Mouse (Mus musculus) forebrain, postnatal 0 days (tissue): ENCODE results near the gene Trove2. TPM values are rescaled to one million over a fixed set of nuclear protein-coding genes. Genes with fewer than 3 reads are reported as not detected.

Source experiments
- ATAC-seq: fragments of 200-750 bp; cut with Nextera tagmentation; 2 replicates; pipeline ENCODE4 v1.8.0; 2017; ENCODE audit warnings: mild to moderate bottlenecking, moderate library complexity
- DNase-seq: peaks from one replicate; pipeline ENCODE4 v3.0.0-alpha.2; 2015
- H3K27ac ChIP-seq: fragments of 300-500 bp; sonication (generic); 2 replicates; pipeline ENCODE4 v1.5.1; 2014; ENCODE audit warnings: low read depth, mild to moderate bottlenecking, antibody characterized with exemption, low read length, moderate library complexity, mixed read lengths
- H3K27me3 ChIP-seq: fragments of 300-500 bp; sonication (generic); 2 replicates; pipeline ENCODE4 v1.6.1; 2014; ENCODE audit warnings: mild to moderate bottlenecking, low read length, mixed read lengths; ENCODE audit not compliant: insufficient read depth
- H3K36me3 ChIP-seq: fragments of 300-500 bp; sonication (generic); 2 replicates; pipeline ENCODE4 v1.6.1; 2014; ENCODE audit warnings: mild to moderate bottlenecking, moderate library complexity; ENCODE audit not compliant: insufficient read depth
- H3K4me1 ChIP-seq: fragments of 300-500 bp; sonication (generic); 2 replicates; pipeline ENCODE4 v1.6.1; 2014; ENCODE audit warnings: antibody characterized with exemption; ENCODE audit not compliant: insufficient read depth
- H3K4me2 ChIP-seq: fragments of 300-500 bp; sonication (generic); 2 replicates; pipeline ENCODE4 v1.6.1; 2014; ENCODE audit warnings: low read depth, mild to moderate bottlenecking, moderate library complexity
- H3K4me3 ChIP-seq: fragments of 300-500 bp; sonication (generic); 2 replicates; pipeline ENCODE4 v1.5.1; 2014; ENCODE audit warnings: low read depth, low read length, mixed read lengths
- H3K9ac ChIP-seq: fragments of 300-500 bp; sonication (generic); 2 replicates; pipeline ENCODE4 v1.6.1; 2014; ENCODE audit warnings: mild to moderate bottlenecking
- H3K9me3 ChIP-seq: fragments of 300-500 bp; sonication (generic); 2 replicates; pipeline ENCODE4 v1.6.1; 2016; ENCODE audit warnings: low read length
- CTCF ChIP-seq: sonication (generic); IDR thresholded peaks from 2 replicates; pipeline ENCODE4 v1.5.1; 2016; ENCODE audit warnings: antibody characterized with exemption, control low read depth, low read depth
- WGBS: fragments of 180-500 bp; shearing (Covaris S2); extraction: QIAGEN DNeasy Blood & Tissue Kit; methylation state at CpG from one replicate; pipeline ENCODE4 v1.1.7; 2014; 5-methylcytosine and 5-hydroxymethylcytosine counted together
- polyA plus RNA-seq: library from polyadenylated mRNA; unstranded; fragments of >200 nt; fragmentation: Nextera tagmentation; extraction: Ambion mirVana; gene quantifications from 2 replicates; pipeline ENCODE4 v1.2.1, GENCODE M21; 2015
- total RNA-seq: library from RNA; depleted of rRNA; stranded (reverse); fragments of >200 nt; gene quantifications from 2 replicates; pipeline ENCODE4 v1.2.3, GENCODE M21; 2014

Trove2 gene
- total and polyA plus RNA-seq, 2 experiments from 2014 or later: 31.4 to 59.6 TPM

DNA sequence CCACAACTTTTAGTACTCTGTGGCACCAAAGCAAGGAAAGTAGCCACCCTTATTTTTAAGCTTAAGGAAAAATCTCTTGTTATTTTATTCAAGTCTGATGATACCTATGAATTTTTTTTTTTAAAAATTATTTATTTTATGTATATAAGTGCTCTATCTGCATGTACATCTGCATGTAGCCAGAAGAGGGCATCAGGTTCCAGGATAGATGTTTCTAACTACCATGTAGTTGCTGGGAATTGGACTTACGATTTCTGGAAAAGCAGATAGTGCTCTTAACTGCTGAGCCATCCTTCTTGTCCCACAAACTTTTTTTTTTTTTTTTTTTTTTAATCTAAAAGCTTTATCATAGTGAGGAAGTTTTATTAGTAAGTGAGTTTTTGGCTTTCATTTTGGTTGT is 12.4 kb downstream of the Trove2 start:
- no peak for ATAC-seq
- Histone ChIP-seq H3K9ac (no peak overlapping the region), H3K4me3 (no peak overlapping the region), H3K9me3 (no peaks in the 10 kb centered on the region), H3K36me3 (peaks cover 52% of the 10 kb centered on the region), H3K27ac (no peak overlapping the region), H3K4me2 (no peak overlapping the region), H3K4me1 (no peaks in the 10 kb centered on the region), H3K27me3 (no peaks in the 10 kb centered on the region)
- peak; percentile 48 for TF ChIP-seq CTCF
- 61% methylated on average over 1 of the region's 1 CpGs for WGBS
- no peak for DNase-seq

DNA sequence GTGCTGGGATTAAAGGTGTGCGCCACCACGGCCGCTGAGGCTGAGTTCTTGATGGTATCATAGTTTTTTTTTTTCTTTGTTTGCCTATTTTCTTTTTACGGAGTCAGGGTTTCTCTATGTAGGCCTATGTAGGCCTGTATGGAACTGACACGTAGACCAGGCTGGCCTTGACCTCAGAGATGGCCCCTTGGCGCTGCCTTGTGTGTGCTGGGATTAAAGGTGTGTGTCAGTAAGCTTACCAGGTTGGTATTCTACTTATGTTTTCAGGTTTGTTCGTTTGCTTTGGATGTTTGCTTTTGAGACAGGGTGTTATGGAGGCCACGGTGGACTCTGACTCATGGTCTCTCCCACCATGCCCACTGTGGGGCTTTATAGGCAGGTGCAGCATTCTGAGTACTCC is 14.7 kb downstream of the Trove2 start:
- no peak overlapping the region for H3K4me3 ChIP-seq
- H3K9ac ChIP-seq: no peak overlapping the region
- H3K4me1 ChIP-seq: no peaks in the 10 kb centered on the region
- ATAC-seq (no peak), DNase-seq (no peak)
- no peak for TF ChIP-seq CTCF
- H3K36me3 ChIP-seq: peaks cover 68% of the 10 kb centered on the region
- 96% methylated on average over 8 of the region's 8 CpGs for WGBS
- H3K4me2 ChIP-seq: no peak overlapping the region
- no peak overlapping the region for H3K27ac ChIP-seq
- no peaks in the 10 kb centered on the region for H3K9me3 ChIP-seq
- no peaks in the 10 kb centered on the region for H3K27me3 ChIP-seq

DNA sequence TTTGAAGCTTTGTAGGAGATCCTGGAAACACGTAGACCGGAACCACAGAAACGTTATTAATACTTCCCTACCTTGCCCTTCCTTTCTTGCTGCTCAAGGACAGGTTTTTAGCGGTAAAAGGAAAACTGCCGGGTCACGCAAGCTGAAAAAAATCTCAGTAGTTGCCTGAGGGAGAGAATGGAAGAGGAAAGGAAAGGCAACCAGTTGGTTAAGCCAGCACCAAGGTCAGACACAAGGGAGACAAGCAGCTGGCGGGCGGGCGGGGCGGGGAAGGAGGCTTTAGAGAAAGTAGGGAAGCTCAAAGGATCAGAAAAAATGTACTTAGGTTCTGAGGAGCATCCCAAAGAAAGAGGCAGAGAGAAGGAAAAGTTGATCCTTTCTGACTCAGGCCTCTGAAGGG is 31.0 kb downstream of the Trove2 start:
- H3K27ac ChIP-seq: no peak overlapping the region
- peaks cover 54% of the 10 kb centered on the region for H3K36me3 ChIP-seq
- ATAC-seq: no peak

DNA sequence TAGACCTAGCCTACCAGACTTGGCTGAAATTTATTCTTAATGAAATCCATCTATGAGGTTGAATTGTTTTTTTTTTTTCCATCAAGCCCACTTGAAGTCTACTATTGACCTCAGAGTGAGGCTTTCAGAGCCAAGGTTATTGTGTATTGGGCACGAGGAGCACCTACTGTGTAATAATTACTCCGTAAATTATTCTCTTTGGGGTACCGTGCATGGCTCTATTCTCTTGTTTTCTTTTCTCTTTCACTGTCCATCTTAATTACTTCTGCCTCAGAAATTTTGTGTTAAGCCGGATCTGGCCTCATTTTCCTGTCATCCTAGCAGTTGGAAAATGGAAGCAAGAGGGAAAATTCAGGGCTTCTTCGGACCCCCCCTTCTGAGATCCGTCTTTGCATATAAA is 34.7 kb downstream of the Trove2 start:
- TF ChIP-seq CTCF: no peak
- peaks cover 35% of the 10 kb centered on the region for H3K36me3 ChIP-seq
- H3K4me2 ChIP-seq: no peak overlapping the region
- WGBS: 14% methylated on average over 6 of the region's 6 CpGs
- H3K27ac ChIP-seq: no peak overlapping the region
- ATAC-seq: no peak
- H3K4me1 ChIP-seq: 0 out of 2 replicates have a peak, but pooled peaks cover 5% of the 10 kb centered on the region
- H3K9ac ChIP-seq: no peak overlapping the region
- no peaks in the 10 kb centered on the region for H3K27me3 ChIP-seq
- no peak for DNase-seq
- no peaks in the 10 kb centered on the region for H3K9me3 ChIP-seq
- no peak overlapping the region for H3K4me3 ChIP-seq

More for the DNA sequence above, 31.0 kb downstream of the Trove2 start:
- Histone ChIP-seq H3K9me3 (no peaks in the 10 kb centered on the region), H3K4me3 (no peak overlapping the region), H3K27me3 (no peaks in the 10 kb centered on the region), H3K9ac (no peak overlapping the region), H3K4me2 (no peak overlapping the region), H3K4me1 (0 out of 2 replicates have a peak, but pooled peaks cover 5% of the 10 kb centered on the region)
- no peak for DNase-seq
- 93% methylated on average over 10 of the region's 10 CpGs for WGBS
- no peak for TF ChIP-seq CTCF

DNA sequence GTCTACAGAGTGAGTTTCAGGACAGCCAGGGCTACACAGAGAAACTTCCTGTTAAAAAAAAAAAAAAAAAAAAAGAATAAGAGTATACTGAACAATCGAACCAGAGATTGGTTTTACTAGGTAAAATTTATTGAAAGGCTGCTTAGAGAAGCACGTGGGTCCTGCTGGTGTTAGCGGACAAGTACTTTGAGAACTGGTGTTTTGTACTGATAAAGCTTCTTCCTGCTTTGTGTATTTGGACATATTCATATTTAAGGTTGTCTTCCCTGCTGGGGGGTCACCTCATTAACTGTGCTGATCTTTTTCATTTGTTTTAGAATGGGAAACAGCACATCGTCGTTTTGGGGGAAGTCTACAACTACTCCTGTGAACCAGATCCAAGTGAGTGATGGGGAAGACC is 35.5 kb downstream of the Trove2 start:
- Histone ChIP-seq H3K9me3 (no peaks in the 10 kb centered on the region), H3K4me1 (0 out of 2 replicates have a peak, but pooled peaks cover 5% of the 10 kb centered on the region), H3K4me2 (no peak overlapping the region), H3K4me3 (no peak overlapping the region), H3K9ac (no peak overlapping the region), H3K27ac (no peak overlapping the region), H3K36me3 (peaks cover 27% of the 10 kb centered on the region), H3K27me3 (no peaks in the 10 kb centered on the region)
- ATAC-seq: no peak
- 66% methylated on average over 5 of the region's 5 CpGs for WGBS
- DNase-seq: no peak
- no peak for TF ChIP-seq CTCF

DNA sequence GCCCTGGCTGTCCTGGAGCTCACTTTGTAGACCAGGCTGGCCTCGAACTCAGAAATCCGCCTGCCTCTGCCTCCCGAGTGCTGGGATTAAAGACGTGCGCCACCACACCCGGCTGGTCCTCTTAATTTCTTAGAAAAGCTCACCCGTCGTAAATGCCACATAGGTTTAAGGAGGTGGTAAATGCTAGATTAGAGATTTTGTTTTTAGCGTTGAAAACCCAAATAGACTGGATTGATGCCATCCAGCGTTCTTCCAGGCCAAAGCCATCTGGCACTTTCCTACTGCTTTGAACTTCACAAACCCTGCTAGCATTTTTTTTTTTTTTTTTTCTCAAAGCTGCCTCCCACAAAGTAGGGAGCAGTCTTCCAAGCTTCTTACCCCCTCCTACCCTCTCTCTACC is 36.3 kb downstream of the Trove2 start:
- no peak for TF ChIP-seq CTCF
- WGBS: 66% methylated on average over 10 of the region's 10 CpGs
- Histone ChIP-seq H3K4me2 (peak overlapping the region; percentile 67; the same call in 1 of the 2 replicates), H3K36me3 (peaks cover 19% of the 10 kb centered on the region), H3K9me3 (no peaks in the 10 kb centered on the region), H3K4me3 (no peak overlapping the region), H3K27me3 (no peaks in the 10 kb centered on the region), H3K4me1 (0 out of 2 replicates have a peak, but pooled peaks cover 5% of the 10 kb centered on the region), H3K9ac (no peak overlapping the region), H3K27ac (no peak overlapping the region)
- ATAC-seq: no peak
- no peak for DNase-seq

DNA sequence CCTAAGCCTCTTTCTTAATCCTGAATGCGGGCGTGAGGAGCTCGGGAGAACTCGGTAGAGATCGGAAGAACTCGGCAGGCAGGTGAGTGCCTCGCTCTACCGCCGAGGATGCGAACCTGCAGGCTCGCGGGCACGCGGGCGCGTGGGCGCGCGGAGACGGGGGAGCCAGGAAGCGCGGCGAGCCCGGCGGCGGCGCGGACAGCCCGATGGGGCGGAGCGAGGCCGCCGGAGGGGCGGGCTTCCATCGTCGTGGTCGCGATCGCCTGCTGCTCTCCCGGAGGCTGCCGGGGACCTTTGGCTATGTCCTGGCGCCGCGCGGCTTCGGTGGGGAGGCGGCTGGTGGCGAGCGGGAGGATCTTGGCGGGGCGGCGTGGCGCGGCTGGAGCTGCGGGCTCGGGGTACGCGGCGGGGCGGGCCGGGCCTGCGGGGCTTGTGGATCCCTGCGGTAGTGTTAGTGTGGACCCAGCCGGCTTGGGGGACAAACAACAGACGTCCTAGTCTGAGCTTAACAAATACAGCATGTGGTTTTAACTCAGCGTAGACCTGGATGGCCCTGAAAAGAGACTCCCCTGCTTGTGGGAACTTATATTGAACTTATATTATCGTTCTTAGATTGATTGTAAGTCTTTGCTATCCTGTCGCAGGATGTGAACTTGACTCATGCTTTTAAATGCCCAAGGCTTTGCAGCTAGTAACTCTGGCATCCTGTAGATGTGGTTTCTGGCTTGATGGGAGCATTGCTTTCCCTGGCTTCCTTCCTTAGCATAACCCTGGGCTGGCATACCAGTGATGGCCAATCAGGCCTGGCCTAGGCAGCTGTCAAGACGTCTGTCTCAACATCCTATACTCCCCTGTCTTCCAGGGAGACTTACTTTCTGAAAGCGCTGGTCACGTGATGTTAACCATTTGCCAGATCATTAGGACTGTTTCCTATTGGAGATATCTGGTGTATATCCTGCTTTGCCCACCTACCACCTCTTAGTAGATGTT is 37.2 kb downstream of the Trove2 start:
- H3K4me3 ChIP-seq: peak overlapping the region; percentile 56
- H3K9ac ChIP-seq: peak overlapping the region; percentile 77
- peaks cover 12% of the 10 kb centered on the region; the same call in 1 of the 2 replicates for H3K36me3 ChIP-seq
- peak; percentile 94 for ATAC-seq
- 4% methylated on average over 71 of the region's 71 CpGs for WGBS
- peak overlapping the region; percentile 86 for H3K27ac ChIP-seq
- no peak for TF ChIP-seq CTCF
- peak; percentile 94 for DNase-seq
- H3K4me2 ChIP-seq: peak overlapping the region; percentile 67
- no peaks in the 10 kb centered on the region for H3K27me3 ChIP-seq
- 0 out of 2 replicates have a peak, but pooled peaks cover 5% of the 10 kb centered on the region for H3K4me1 ChIP-seq
- no peaks in the 10 kb centered on the region for H3K9me3 ChIP-seq
